Mouse (Mus musculus) spleen, adult 12 weeks (tissue): Measurements from ENCODE around the gene Kncn.

ENCODE experiments used
- DNase-seq: peaks from one replicate; pipeline ENCODE4 v3.0.0; 2022; ENCODE audit warnings: low spot score

The Kncn gene

DNA sequence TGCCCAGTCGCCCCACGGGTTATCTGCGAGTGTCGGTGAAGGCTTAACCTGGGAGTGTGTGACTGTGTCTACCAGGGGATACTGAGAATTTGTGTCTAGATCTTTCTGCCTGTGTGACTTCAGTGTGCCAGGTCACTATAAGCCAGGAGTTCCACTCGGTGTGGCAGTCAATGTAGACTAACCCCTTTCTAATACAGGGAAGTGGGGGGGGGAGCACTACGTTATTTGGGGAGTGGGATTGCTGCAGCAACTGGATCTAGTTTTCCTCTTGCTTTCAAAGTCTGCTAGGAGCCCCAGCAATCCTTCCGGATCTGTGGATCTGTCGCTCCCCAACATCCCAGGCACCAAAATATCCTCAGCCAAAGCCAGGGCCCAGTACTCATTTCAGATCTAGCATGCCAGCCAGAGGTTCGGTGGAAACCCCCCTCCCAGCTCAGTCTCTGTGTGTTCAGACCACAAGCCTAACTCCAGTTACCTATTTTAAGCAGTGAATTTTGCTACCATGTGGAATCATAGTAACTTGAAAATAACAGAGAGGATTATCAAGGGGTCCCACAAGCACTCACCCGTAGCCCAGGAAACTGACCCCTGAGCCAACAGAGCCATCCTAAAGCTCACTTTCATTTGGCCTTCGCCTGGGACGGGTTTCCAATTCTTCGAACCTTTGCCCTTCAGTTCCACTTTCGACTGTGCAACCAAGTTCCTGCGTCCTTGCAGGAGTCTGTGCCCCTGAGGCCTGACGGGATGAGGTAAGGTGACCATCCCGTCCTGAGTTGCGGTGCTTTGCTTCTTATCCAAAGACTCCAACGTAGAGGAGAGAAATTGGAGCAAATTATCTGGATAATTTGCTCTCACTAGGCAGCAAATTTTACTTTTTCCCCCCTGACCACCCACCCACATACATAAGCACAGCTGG is 53.1 kb downstream of the Kncn start:
- no peak for DNase-seq

DNA sequence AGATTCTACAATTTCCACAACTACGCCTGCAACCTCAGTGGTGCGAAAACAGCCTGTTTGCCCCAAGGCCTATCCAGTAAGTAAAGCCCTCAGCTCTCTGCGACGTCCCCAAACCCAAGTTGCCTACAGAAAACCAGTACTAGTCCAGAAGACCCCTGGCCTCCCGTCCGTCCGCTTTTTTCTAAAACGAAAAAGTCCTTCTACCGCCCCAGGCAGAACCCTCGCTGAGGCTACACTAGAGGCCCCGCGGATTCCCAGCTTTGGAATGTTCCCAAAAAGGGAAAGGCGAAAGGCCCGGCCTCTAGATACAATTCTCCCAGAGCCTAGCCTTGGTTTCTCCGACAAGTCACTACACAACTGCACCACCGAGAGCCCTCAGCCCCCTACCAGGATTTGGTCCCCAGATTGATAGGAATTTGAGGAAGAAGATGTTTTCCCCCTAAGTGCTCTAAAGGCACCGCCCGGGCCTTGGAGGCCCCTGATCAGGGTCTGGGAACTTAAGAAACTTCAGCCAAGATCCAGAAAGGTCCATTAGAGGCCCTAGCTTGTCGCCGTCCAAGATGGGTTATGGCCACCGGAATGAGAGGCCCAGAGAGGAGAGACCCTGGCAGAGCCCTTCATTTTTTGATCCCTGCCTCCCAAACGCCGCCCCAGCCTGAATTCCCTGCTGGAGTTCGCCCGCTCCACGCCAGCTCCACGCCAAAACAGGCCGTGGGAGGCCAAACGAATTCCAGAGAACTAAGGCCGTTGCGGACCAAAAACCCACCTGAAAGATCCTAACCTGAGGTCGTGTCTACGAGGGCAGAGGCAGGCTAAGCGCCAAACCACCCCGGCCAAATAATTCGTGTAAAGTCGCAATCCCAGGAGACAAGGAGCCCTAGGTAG is 54.3 kb downstream of the Kncn start:
- DNase-seq, result no peak
